Mouse (Mus musculus) heart, postnatal 0 days (tissue): ENCODE results near the gene Qtrt1.

Experiments
- CTCF ChIP-seq: IDR thresholded peaks from 2 replicates; pipeline ENCODE4 v1.5.1; 2016; ENCODE audit warnings: antibody characterized with exemption, control low read depth, low read depth
- EP300 ChIP-seq: IDR thresholded peaks from 2 replicates; pipeline ENCODE4 v1.6.1; 2016; ENCODE audit warnings: antibody characterized with exemption, low read depth

DNA sequence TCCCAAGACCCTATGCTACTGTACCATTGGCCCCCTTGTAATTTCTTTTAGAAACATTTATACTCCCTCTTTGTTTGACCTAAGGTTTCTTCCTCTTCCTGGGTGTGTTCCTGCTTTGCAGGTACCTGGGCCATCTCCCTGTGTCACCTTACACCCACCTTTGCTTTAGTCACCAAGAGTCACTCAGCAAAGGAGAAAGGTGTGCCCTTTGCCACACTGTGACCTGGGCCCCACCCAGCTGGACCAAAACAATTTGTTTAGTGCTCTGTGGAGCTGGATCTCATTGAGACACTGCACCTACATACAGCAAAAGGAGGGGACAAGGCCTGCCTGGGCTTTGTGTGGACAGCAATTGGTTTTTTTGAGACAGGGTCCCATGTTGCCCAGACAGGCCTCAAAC lies 28.8 kb downstream of the Qtrt1 start:
- no peak for TF ChIP-seq CTCF
- TF ChIP-seq EP300: no peak
